Mouse (Mus musculus): ENCODE data around the gene Ect2.
A peak's percentile ranks its signal among the peaks of the same experiment; 100 is the strongest.

The Ect2 gene

GRCm38 (mm10) chr3:27153701-27154209 lies at the start of gene Ect2:
Gene Ect2, minus strand, starts transcription at chr3:27153878.
- peak; percentile 99 for DNase-seq (ENCODE audit: low spot score in 2 of 2)

- DNase-seq (ENCODE audit: low spot score in 2 of 2), result no peak
Measured at GRCm38 (mm10) chr3:27201728-27202411, 48.2 kb upstream of the Ect2 start.

DNA sequence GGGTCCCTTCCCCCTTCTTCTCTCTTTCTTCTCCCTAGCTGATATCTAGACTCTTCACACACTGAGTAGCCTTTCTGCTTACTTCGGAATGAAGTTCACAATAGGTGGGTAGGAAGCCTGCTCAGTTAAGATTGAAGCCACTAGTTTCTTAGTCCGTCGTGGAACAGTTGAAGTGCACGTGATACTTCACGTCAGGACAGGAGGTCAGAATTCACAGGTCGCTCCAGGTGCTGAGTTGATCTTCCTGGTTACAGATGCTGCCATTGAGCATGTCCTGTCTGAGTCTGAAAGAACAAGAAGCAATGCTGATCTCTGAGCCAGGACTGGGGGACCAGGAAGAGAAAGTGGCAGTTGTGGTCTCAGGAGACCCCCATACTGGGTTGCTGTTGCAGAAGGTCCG lies 45.4 kb upstream of the Ect2 start:
- no peak for DNase-seq (ENCODE audit: low spot score in 2 of 2)

- DNase-seq (ENCODE audit: low spot score in 2 of 2), result no peak
Measured at GRCm38 (mm10) chr3:27197816-27198215, 44.1 kb upstream of the Ect2 start.

DNA sequence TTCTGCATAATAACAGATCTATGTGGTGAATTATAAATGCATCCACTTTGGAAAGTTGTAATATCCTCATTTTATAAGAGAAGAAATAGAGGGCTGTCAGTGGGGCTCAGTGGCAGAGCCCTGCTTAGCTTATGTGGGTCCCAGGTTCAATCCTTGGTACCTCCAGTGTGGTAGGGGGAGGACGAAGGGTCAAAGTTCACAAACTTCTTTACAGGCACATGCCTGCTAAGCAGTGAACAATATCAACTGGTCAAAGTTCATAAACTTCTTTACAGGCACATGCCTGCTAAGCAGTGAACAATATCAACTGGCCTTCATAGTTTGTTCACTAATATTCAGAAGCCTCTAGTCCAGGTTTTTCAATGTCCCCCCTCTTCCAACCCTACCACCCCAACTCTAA lies 42.9 kb upstream of the Ect2 start:
- no peak for DNase-seq (ENCODE audit: low spot score in 2 of 2)

- no peak for DNase-seq (ENCODE audit: low spot score in 2 of 2)
Measured at GRCm38 (mm10) chr3:27195573-27196227, 42.0 kb upstream of the Ect2 start.

GRCm38 (mm10) chr3:27195153-27195552 lies 41.5 kb upstream of the Ect2 start:
- no peak for DNase-seq (ENCODE audit: low spot score in 2 of 2)

- DNase-seq (ENCODE audit: low spot score in 2 of 2), result no peak
Measured at GRCm38 (mm10) chr3:27193844-27194317, 40.2 kb upstream of the Ect2 start.

DNA sequence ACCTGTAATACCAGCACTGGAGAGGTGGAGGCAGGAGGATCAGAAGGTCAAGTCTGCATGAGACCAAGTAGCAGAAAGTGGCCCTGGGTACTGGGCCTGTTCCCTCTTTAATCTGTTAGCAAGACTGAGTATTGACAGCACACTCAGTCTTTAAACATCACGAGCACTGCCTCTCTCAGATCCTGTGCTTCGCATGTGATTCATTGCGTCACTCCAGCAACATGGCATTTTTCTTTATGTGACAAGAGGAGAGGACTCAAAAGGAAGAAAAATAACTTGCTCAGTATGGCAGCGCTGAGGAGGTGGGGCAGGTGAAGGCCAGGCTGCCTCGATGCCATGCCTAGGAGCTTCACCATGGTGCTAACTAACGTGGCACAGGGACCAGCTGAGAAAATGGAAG lies 38.2 kb upstream of the Ect2 start:
- no peak for DNase-seq (ENCODE audit: low spot score in 2 of 2)

GRCm38 (mm10) chr3:27190865-27191264 lies 37.2 kb upstream of the Ect2 start:
- no peak for DNase-seq (ENCODE audit: low spot score in 2 of 2)

DNA sequence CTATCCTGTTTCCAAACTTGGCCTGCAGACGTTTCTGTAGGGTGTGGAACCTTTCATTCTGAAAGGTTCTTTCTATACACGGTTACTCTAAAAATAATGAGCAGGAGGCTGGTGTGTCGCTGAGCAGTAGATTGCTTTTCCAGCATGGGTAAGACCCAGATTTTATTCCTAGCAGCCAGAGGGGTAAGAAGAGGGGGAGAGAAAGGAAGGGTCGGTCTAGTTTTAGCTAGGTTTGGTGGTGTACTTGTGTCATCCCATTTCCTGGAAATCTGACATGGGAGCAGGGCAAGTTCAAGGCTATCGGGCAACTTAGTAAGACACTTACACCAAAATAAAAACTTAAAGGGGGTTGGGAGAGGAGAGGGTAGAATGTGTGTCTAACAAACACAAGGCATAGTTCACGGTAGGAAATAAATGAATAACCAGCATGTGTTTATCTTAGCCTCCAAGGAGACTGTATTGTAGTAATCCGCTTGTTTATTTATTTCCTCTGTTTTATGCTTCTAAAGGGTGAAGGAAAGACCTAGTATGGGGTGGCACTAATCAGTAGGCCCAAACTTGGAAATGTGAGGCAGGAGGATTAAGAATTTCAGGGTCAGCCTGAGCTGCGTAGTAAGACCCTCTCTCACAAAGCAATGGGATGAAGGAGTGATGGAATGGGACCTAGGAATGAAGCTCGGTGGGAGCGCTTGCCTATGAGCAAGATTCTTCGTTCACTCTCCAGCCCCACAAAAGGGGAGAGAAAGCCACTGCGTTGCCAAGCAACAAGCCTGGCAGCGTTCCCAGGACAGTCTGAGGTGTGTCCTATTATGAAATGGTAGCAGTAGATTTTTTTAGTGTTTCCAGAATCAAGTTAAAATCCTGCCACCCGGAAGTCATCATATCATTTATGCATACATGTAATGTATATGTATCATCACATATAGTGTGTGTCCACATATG lies 35.9 kb upstream of the Ect2 start:
- DNase-seq (ENCODE audit: low spot score in 2 of 2), result peak; percentile 78 to 86

- no peak for DNase-seq (ENCODE audit: low spot score in 2 of 2)
Measured at GRCm38 (mm10) chr3:27188386-27188785, 34.7 kb upstream of the Ect2 start.

- peak; percentile 58 to 64 for DNase-seq (ENCODE audit: low spot score in 2 of 2)
Measured at GRCm38 (mm10) chr3:27183601-27184175, 30.0 kb upstream of the Ect2 start.

DNA sequence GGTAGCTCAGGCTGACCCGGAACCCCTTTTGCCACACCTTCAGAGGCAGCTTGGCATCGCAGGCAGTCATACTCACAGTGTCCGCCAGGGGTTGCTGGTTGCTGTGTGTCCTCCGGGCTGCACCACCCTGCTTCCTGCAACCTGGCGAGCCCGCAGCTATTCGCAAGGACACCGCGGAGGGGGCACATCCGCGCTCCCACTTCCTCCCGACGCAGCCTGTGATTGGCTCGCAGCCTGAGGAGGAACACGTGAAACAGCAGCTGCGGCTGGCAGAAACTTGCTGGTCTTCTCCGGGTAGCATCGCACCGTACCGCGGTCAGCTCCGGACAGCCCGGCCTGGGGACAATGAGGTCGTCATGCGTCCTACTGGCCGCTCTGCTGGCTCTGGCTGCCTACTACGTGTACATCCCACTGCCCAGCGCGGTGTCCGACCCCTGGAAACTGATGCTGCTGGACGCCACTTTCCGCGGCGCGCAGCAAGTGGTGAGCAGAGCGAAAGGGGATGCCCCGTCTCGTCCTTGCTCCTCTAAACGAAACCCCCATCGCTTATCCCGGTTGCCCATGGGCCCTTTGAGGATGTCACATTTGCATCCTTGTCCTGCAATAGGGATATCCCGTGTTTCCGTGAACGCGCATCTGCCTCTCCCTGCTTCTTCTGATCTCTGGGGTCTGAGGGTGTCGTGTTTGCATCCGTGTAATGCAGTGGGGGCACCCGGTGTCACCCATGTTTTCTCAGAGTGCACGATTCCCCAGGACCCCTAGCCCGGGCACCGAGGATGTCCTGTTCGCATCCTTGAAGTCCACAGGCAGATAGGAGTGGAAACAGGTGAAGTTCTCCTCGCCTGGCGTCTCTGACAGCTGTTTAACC lies 29.3 kb upstream of the Ect2 start, which contains the start of gene Nceh1:
Gene Nceh1 (plus strand): TSS at position 233 of the 868 bp plus-strand sequence.
- DNase-seq (ENCODE audit: low spot score in 2 of 2), result peak; percentile 95 to 96

GRCm38 (mm10) chr3:27179711-27180110 lies 26.0 kb upstream of the Ect2 start:
- DNase-seq (ENCODE audit: low spot score in 2 of 2), result no peak

- DNase-seq (ENCODE audit: low spot score in 2 of 2), result no peak
Measured at GRCm38 (mm10) chr3:27170257-27170656, 16.6 kb upstream of the Ect2 start.

GRCm38 (mm10) chr3:27165481-27166065 lies 11.9 kb upstream of the Ect2 start:
- DNase-seq (ENCODE audit: low spot score in 2 of 2), result no peak

DNA sequence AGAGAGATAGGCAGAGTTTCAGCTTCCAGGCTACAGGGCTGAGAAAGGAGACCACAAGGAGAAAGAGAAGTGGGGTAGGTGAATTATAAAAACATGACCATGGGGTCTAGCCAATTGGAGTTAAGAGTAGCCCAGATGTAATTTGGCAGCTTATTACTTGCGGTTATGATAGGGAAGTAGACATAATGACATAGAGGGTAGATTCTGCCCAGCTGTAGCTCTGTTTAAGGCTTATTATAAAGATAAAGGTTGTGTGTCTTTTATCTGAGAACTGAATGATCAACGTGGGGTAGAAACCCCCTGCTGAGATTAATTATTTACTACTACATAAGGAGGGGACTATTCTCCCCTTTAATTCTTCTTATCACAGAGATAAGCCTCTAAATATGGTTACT lies 8.7 kb upstream of the Ect2 start:
- no peak for DNase-seq (ENCODE audit: low spot score in 2 of 2)

GRCm38 (mm10) chr3:27161645-27162409 lies 8.1 kb upstream of the Ect2 start:
- no peak for DNase-seq (ENCODE audit: low spot score in 2 of 2)

All from frontal cortex, postnatal 36 days (tissue).